Mouse (Mus musculus): ENCODE data around the gene Ceacam18. TPM values are rescaled to one million over a fixed set of nuclear protein-coding genes. Genes with fewer than 3 reads are reported as not detected.
"Not testable (repeated sequence)": the region's sequence is repeated elsewhere in the genome, so short reads cannot be mapped to it uniquely, and the experiment has no call there.

The Ceacam18 gene
- polyA plus RNA-seq, 1 experiment from 2014 or later = 0.10 TPM

DNA sequence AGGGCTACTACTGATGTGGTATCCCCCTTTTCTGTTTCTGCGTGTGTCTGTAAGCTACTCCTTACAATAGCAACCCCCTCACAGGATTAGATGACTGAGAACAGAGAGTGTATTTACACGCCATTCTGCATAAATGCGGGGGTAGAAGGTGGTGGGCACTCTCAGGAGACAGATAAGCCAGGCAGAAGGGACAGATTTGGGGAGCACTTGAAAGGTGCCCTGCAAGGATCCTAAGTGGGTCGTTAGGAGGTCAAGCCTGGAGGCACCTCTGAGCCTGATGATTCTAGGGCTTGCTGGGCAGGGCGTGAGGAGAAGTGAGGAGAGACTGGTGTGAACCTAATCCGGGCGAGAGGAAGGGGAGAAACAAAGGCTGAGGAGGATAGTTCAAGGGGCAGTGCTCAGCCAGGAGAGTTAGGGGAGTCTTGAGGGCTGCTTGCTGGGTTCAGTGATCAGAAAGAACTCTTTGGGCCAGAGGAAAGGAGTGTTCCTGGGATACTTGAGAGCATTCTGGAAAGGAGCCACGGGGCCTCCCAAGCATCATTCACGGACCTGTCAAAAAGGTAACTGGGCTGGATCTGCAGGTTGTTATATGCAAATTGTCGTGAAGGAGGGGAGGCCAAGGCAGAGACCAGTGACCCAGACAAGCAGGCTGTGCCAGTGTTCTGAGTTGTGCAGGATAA, 38.2 kb downstream of the Ceacam18 start:
- peaks cover 7% of the 10 kb centered on the region for H3K4me1 ChIP-seq (ENCODE audit: control insufficient read depth, insufficient read depth, low read depth, low read length)
- H3K9ac ChIP-seq (ENCODE audit: low read depth, low read length) = peak overlapping the region; percentile 56
- H3K36me3 ChIP-seq (ENCODE audit: control insufficient read depth, insufficient read depth, low read length) = peaks cover 27% of the 10 kb centered on the region
- no peaks in the 10 kb centered on the region for H3K27me3 ChIP-seq (replicated peaks; ENCODE audit: control insufficient read depth, insufficient read depth, low read length)
- H3K4me2 ChIP-seq (ENCODE audit: low read length) = peak overlapping the region; percentile 85
- ATAC-seq = peak; percentile 22
- H3K9me3 ChIP-seq (ENCODE audit: control insufficient read depth, low read length) = peaks cover 6% of the 10 kb centered on the region
- H3K4me3 ChIP-seq (ENCODE audit: low read length) = peak overlapping the region; percentile 47
- 15% methylated on average over 10 of the region's 10 CpGs for WGBS
- H3K27ac ChIP-seq (ENCODE audit: low read depth, low read length) = 0 out of 2 replicates have a peak overlapping the region, but pooled peaks have one; percentile 37

DNA sequence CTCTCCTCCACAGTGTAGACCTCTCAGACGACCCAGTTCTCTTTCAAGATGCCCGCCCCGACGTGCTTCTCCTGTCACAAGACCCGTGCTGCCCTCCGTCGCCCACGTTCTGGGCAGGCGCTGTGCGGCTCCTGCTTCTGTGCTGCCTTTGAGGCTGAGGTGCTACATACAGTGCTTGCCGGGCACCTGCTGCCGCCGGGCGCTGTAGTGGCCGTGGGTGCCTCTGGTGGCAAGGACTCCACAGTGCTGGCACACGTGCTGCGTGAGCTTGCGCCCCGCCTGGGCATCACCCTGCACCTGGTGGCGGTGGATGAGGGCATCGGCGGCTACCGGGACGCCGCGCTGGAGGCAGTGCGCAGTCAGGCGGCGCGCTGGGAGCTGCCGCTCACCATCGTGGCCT, 40.6 kb downstream of the Ceacam18 start:
- H3K27me3 ChIP-seq (replicated peaks; ENCODE audit: control insufficient read depth, insufficient read depth, low read length) = no peaks in the 10 kb centered on the region
- WGBS = 93% methylated on average over 28 of the region's 32 CpGs
- H3K9me3 ChIP-seq (ENCODE audit: control insufficient read depth, low read length) = peaks cover 6% of the 10 kb centered on the region
- H3K36me3 ChIP-seq (ENCODE audit: control insufficient read depth, insufficient read depth, low read length) = peaks cover 34% of the 10 kb centered on the region
- no peak for ATAC-seq
- no peak overlapping the region for H3K9ac ChIP-seq (ENCODE audit: low read depth, low read length)
- no peak overlapping the region for H3K4me2 ChIP-seq (ENCODE audit: low read length)
- H3K4me3 ChIP-seq (ENCODE audit: low read length) = no peak overlapping the region
- H3K4me1 ChIP-seq (ENCODE audit: control insufficient read depth, insufficient read depth, low read depth, low read length) = peaks cover 7% of the 10 kb centered on the region
- H3K27ac ChIP-seq (ENCODE audit: low read depth, low read length) = no peak overlapping the region

DNA sequence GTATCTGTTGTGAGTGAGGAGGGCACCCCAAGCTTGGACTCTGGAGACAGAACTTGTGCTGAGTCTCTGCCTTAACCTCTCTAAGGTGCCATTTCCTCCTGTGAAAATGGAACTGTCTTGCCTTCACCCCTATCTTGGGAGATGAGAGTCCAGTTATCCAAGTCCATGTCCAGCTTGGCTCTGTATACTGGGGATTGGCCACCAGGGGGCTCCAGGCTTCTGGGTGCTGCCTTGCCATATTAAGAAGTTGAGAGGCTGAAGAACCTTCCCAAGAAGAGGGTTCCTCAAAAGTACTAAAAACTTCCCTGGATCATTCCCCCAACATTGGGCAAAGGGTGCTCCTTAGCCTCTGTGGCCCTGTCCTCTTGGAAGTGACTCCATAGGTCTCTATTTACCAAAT, 44.0 kb downstream of the Ceacam18 start:
- Histone ChIP-seq H3K4me3 (ENCODE audit: low read length) (no peak overlapping the region), H3K36me3 (ENCODE audit: control insufficient read depth, insufficient read depth, low read length) (peaks cover 34% of the 10 kb centered on the region), H3K4me2 (ENCODE audit: low read length) (no peak overlapping the region), H3K27me3 (replicated peaks; ENCODE audit: control insufficient read depth, insufficient read depth, low read length) (no peaks in the 10 kb centered on the region), H3K4me1 (ENCODE audit: control insufficient read depth, insufficient read depth, low read depth, low read length) (no peaks in the 10 kb centered on the region), H3K9ac (ENCODE audit: low read depth, low read length) (no peak overlapping the region), H3K27ac (ENCODE audit: low read depth, low read length) (no peak overlapping the region), H3K9me3 (ENCODE audit: control insufficient read depth, low read length) (peaks cover 6% of the 10 kb centered on the region)
- ATAC-seq = no peak

DNA sequence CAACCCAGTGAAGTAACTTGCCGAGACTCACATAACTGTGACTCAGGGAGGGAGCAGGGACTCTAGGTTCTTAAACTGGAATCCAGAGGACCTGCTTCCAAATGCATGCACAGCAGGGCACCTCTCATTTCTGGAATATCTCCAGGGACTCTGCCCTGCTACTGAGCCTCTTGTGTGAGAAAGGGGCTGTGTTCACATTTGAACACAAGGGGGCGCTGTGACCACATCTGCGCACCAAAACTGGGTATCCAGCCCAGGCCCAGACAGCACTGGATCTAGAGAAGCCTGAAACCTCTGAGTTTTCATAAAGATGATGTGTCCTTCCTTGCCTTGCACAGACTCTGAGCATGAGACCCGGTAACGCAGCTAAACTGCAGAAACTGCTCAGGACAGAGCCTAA, 46.5 kb downstream of the Ceacam18 start:
- 14% methylated on average over 5 of the region's 5 CpGs for WGBS
- Histone ChIP-seq H3K4me2 (ENCODE audit: low read length) (no peak overlapping the region), H3K9ac (ENCODE audit: low read depth, low read length) (no peak overlapping the region), H3K36me3 (ENCODE audit: control insufficient read depth, insufficient read depth, low read length) (peaks cover 24% of the 10 kb centered on the region), H3K9me3 (ENCODE audit: control insufficient read depth, low read length) (peaks cover 3% of the 10 kb centered on the region), H3K4me1 (ENCODE audit: control insufficient read depth, insufficient read depth, low read depth, low read length) (no peaks in the 10 kb centered on the region), H3K27me3 (replicated peaks; ENCODE audit: control insufficient read depth, insufficient read depth, low read length) (no peaks in the 10 kb centered on the region), H3K4me3 (ENCODE audit: low read length) (no peak overlapping the region), H3K27ac (ENCODE audit: low read depth, low read length) (no peak overlapping the region)
- peak; percentile 71 for ATAC-seq

GRCm38 (mm10) chr7:43682511-43682910, 48.0 kb downstream of the Ceacam18 start:
- H3K9me3 ChIP-seq (ENCODE audit: control insufficient read depth, low read length); H3K4me3 ChIP-seq (ENCODE audit: low read length); H3K9ac ChIP-seq (ENCODE audit: low read depth, low read length); H3K36me3 ChIP-seq (ENCODE audit: control insufficient read depth, insufficient read depth, low read length); H3K27ac ChIP-seq (ENCODE audit: low read depth, low read length); H3K27me3 ChIP-seq (replicated peaks; ENCODE audit: control insufficient read depth, insufficient read depth, low read length); H3K4me2 ChIP-seq (ENCODE audit: low read length); H3K4me1 ChIP-seq (ENCODE audit: control insufficient read depth, insufficient read depth, low read depth, low read length); ATAC-seq: not testable (repeated sequence)
- WGBS = 27% methylated on average over 1 of the region's 1 CpGs

GRCm38 (mm10) chr7:43685088-43685487, 50.6 kb downstream of the Ceacam18 start:
- no peaks in the 10 kb centered on the region for H3K36me3 ChIP-seq (ENCODE audit: control insufficient read depth, insufficient read depth, low read length)
- no peak overlapping the region for H3K4me2 ChIP-seq (ENCODE audit: low read length)
- no peaks in the 10 kb centered on the region for H3K4me1 ChIP-seq (ENCODE audit: control insufficient read depth, insufficient read depth, low read depth, low read length)
- no peaks in the 10 kb centered on the region for H3K27me3 ChIP-seq (replicated peaks; ENCODE audit: control insufficient read depth, insufficient read depth, low read length)
- ATAC-seq = no peak
- H3K4me3 ChIP-seq (ENCODE audit: low read length) = no peak overlapping the region
- H3K27ac ChIP-seq (ENCODE audit: low read depth, low read length) = no peak overlapping the region
- H3K9me3 ChIP-seq (ENCODE audit: control insufficient read depth, low read length) = no peaks in the 10 kb centered on the region
- WGBS = 77% methylated on average over 7 of the region's 7 CpGs
- H3K9ac ChIP-seq (ENCODE audit: low read depth, low read length) = no peak overlapping the region

- no peak within 1 kb of the TSS for H3K27ac ChIP-seq (ENCODE audit: low read depth, low read length)
- H3K4me2 ChIP-seq (ENCODE audit: low read length) = no peak within 1 kb of the TSS
- H3K27me3 ChIP-seq (replicated peaks; ENCODE audit: control insufficient read depth, insufficient read depth, low read length) = no peaks in the 10 kb centered on the region
- H3K4me1 ChIP-seq (ENCODE audit: control insufficient read depth, insufficient read depth, low read depth, low read length) = no peaks in the 10 kb centered on the region
- no peak for ATAC-seq
- no peaks in the 10 kb centered on the region for H3K36me3 ChIP-seq (ENCODE audit: control insufficient read depth, insufficient read depth, low read length)
- H3K4me3 ChIP-seq (ENCODE audit: low read length) = no peak within 1 kb of the TSS
- no peaks in the 10 kb centered on the region for H3K9me3 ChIP-seq (ENCODE audit: control insufficient read depth, low read length)
- no peak within 1 kb of the TSS for H3K9ac ChIP-seq (ENCODE audit: low read depth, low read length)
These were observed 55.6 kb downstream of the Ceacam18 start, which contains the start of gene Klk14 for GRCm38 (mm10) chr7:43690118-43690517. TSS of gene Klk14 (plus strand) at chr7:43690418.

Other genes with a start within 250 kb of the Ceacam18 start
- not detected in 2 replicates for gene Siglecg, start 226.5 kb upstream of the Ceacam18 start, polyA plus RNA-seq (2015; fragmentation: Nextera tagmentation; extraction: Ambion mirVana)
- gene Lim2, start 207.0 kb upstream of the Ceacam18 start, polyA plus RNA-seq (2015; fragmentation: Nextera tagmentation; extraction: Ambion mirVana) = not detected in 2 replicates
- gene Nkg7, start 197.6 kb upstream of the Ceacam18 start, polyA plus RNA-seq (2015; fragmentation: Nextera tagmentation; extraction: Ambion mirVana) = 0.45 TPM in 2 replicates
- gene Cldnd2, start 193.9 kb upstream of the Ceacam18 start, polyA plus RNA-seq (2015; fragmentation: Nextera tagmentation; extraction: Ambion mirVana) = not detected in 2 replicates
- 140 and 142 TPM in 2 replicates for gene Etfb, start 190.6 kb upstream of the Ceacam18 start, polyA plus RNA-seq (2015; fragmentation: Nextera tagmentation; extraction: Ambion mirVana)
- 0.49 TPM in 1 of 2 replicates, not detected in the other for gene Gm45233, start 190.6 kb upstream of the Ceacam18 start, polyA plus RNA-seq (2015; fragmentation: Nextera tagmentation; extraction: Ambion mirVana)
- 20.4 and 26.1 TPM in 2 replicates for gene Vsig10l, start 171.6 kb upstream of the Ceacam18 start, polyA plus RNA-seq (2015; fragmentation: Nextera tagmentation; extraction: Ambion mirVana)
- 9.7 and 12.0 TPM in 2 replicates for gene Iglon5, start 144.6 kb upstream of the Ceacam18 start, polyA plus RNA-seq (2015; fragmentation: Nextera tagmentation; extraction: Ambion mirVana)
- 0.07 and 0.11 TPM in 2 replicates for gene 4931406B18Rik, start 128.8 kb upstream of the Ceacam18 start, polyA plus RNA-seq (2015; fragmentation: Nextera tagmentation; extraction: Ambion mirVana)
- 1.3 and 1.9 TPM in 2 replicates for gene Cd33, start 90.3 kb upstream of the Ceacam18 start, polyA plus RNA-seq (2015; fragmentation: Nextera tagmentation; extraction: Ambion mirVana)
- gene Zfp658, start 72.5 kb upstream of the Ceacam18 start, polyA plus RNA-seq (2015; fragmentation: Nextera tagmentation; extraction: Ambion mirVana) = 6.9 and 7.9 TPM in 2 replicates
- gene Zfp719, start 55.1 kb upstream of the Ceacam18 start, polyA plus RNA-seq (2015; fragmentation: Nextera tagmentation; extraction: Ambion mirVana) = 14.4 and 16.2 TPM in 2 replicates
- 0.45 and 0.46 TPM in 2 replicates for gene Zfp819, start 27.5 kb upstream of the Ceacam18 start, polyA plus RNA-seq (2015; fragmentation: Nextera tagmentation; extraction: Ambion mirVana)
- gene Siglece, start 25.5 kb downstream of the Ceacam18 start, polyA plus RNA-seq (2015; fragmentation: Nextera tagmentation; extraction: Ambion mirVana) = 0.31 and 0.41 TPM in 2 replicates
- gene Ctu1, start 37.3 kb downstream of the Ceacam18 start, polyA plus RNA-seq (2015; fragmentation: Nextera tagmentation; extraction: Ambion mirVana) = 20.6 and 23.0 TPM in 2 replicates
- gene Klk14, start 55.7 kb downstream of the Ceacam18 start, polyA plus RNA-seq (2015; fragmentation: Nextera tagmentation; extraction: Ambion mirVana) = not detected in 2 replicates
- 0.16 TPM in 2 replicates for gene Klk13, start 77.9 kb downstream of the Ceacam18 start, polyA plus RNA-seq (2015; fragmentation: Nextera tagmentation; extraction: Ambion mirVana)
- not detected in 2 replicates for gene Klk12, start 134.2 kb downstream of the Ceacam18 start, polyA plus RNA-seq (2015; fragmentation: Nextera tagmentation; extraction: Ambion mirVana)
- 0.20 TPM in 1 of 2 replicates, not detected in the other for gene Klk11, start 139.9 kb downstream of the Ceacam18 start, polyA plus RNA-seq (2015; fragmentation: Nextera tagmentation; extraction: Ambion mirVana)
- 0.21 and 0.30 TPM in 2 replicates for gene Klk10, start 146.3 kb downstream of the Ceacam18 start, polyA plus RNA-seq (2015; fragmentation: Nextera tagmentation; extraction: Ambion mirVana)
- 0.10 and 0.31 TPM in 2 replicates for gene Klk9, start 157.2 kb downstream of the Ceacam18 start, polyA plus RNA-seq (2015; fragmentation: Nextera tagmentation; extraction: Ambion mirVana)
- 11.3 and 13.3 TPM in 2 replicates for gene Klk8, start 162.9 kb downstream of the Ceacam18 start, polyA plus RNA-seq (2015; fragmentation: Nextera tagmentation; extraction: Ambion mirVana)
- not detected in 2 replicates for gene Klk7, start 176.6 kb downstream of the Ceacam18 start, polyA plus RNA-seq (2015; fragmentation: Nextera tagmentation; extraction: Ambion mirVana)
- gene Klk6, start 189.8 kb downstream of the Ceacam18 start, polyA plus RNA-seq (2015; fragmentation: Nextera tagmentation; extraction: Ambion mirVana) = not detected in 2 replicates
- gene Klk5, start 207.3 kb downstream of the Ceacam18 start, polyA plus RNA-seq (2015; fragmentation: Nextera tagmentation; extraction: Ambion mirVana) = not detected in 2 replicates
- 4.4 and 4.5 TPM in 2 replicates for gene Klk4, start 246.5 kb downstream of the Ceacam18 start, polyA plus RNA-seq (2015; fragmentation: Nextera tagmentation; extraction: Ambion mirVana)

Measured in hindbrain, embryonic 16.5 days (tissue).